Mouse (Mus musculus) MEL (cell line): Measurements from ENCODE around the gene Ptpra. TPM values are rescaled to one million over a fixed set of nuclear protein-coding genes. Genes with fewer than 3 reads are reported as not detected.
"Not testable (repeated sequence)": the region's sequence is repeated elsewhere in the genome, so short reads cannot be mapped to it uniquely, and the experiment has no call there.

ENCODE experiments used
- DNase-seq: peaks from one replicate; pipeline ENCODE4 v3.0.0; 2011; ENCODE audit warnings: low read depth, low spot score
- H3K27ac ChIP-seq: 2 replicates; pipeline ENCODE4 v1.5.1; 2012; ENCODE audit warnings: low read depth, mild to moderate bottlenecking, control low read depth, low read length, moderate library complexity; ENCODE audit not compliant: control insufficient read depth
- H3K27me3 ChIP-seq, 2 experiments: fragments of 150-350 bp in 1 of 2; sonication (generic) in 1 of 2; 2 replicates each; pipeline ENCODE4 v1.6.1; 2012; ENCODE audit warnings: low read length in 2 of 2, mild to moderate bottlenecking in 2 of 2, improper control_type of control experiment in 1 of 2, moderate library complexity in 1 of 2; ENCODE audit not compliant: insufficient read depth in 2 of 2, control insufficient read depth in 1 of 2
- H3K36me3 ChIP-seq, 2 experiments: 2 replicates each; pipeline ENCODE4 v1.6.1; 2012 to 2014; ENCODE audit warnings: low read length in 2 of 2, improper control_type of control experiment in 1 of 2, inconsistent platforms in 1 of 2, mild to moderate bottlenecking in 1 of 2; ENCODE audit not compliant: insufficient read depth in 2 of 2, control insufficient read depth in 1 of 2
- H3K4me1 ChIP-seq, 2 experiments: fragments of 150-350 bp in 1 of 2; sonication (generic) in 1 of 2; 2 replicates each; pipeline ENCODE4 v1.6.1; 2012; ENCODE audit warnings: low read length in 2 of 2, improper control_type of control experiment in 1 of 2, mild to moderate bottlenecking in 1 of 2; ENCODE audit not compliant: insufficient read depth in 2 of 2, control insufficient read depth in 1 of 2
- H3K4me3 ChIP-seq, 2 experiments: fragments of 150-350 bp in 1 of 2; sonication (generic) in 1 of 2; 2 replicates each; pipeline ENCODE4 v1.5.1; 2012; ENCODE audit warnings: low read depth in 2 of 2, low read length in 2 of 2, mild to moderate bottlenecking in 2 of 2, moderate library complexity in 2 of 2, control low read depth in 1 of 2, improper control_type of control experiment in 1 of 2; ENCODE audit not compliant: control insufficient read depth in 1 of 2, insufficient read depth in 1 of 2
- H3K79me2 ChIP-seq: 2 replicates; pipeline ENCODE4 v1.6.1; 2012; ENCODE audit warnings: mild to moderate bottlenecking, low read length, moderate library complexity; ENCODE audit not compliant: control insufficient read depth, poor library complexity, insufficient read depth
- H3K9ac ChIP-seq: 2 replicates; pipeline ENCODE4 v1.6.1; 2012; ENCODE audit warnings: low read depth, mild to moderate bottlenecking, control low read depth, low read length, moderate library complexity; ENCODE audit not compliant: control insufficient read depth, poor library complexity, severe bottlenecking
- H3K9me3 ChIP-seq: fragments of 150-350 bp; sonication (generic); replicated peaks from 2 replicates; pipeline ENCODE4 v1.6.1; 2012; ENCODE audit warnings: mild to moderate bottlenecking, low read length, improper control_type of control experiment, moderate library complexity; ENCODE audit not compliant: insufficient read depth
- CTCF ChIP-seq, 3 experiments: IDR thresholded peaks in 2 of 3; conservative IDR thresholded peaks in 1 of 3; 2 replicates each; pipeline ENCODE4 v1.5.1; 2011 to 2012; ENCODE audit warnings: low read length in 3 of 3, low read depth in 2 of 3, mild to moderate bottlenecking in 2 of 3, improper control_type of control experiment in 1 of 3, inconsistent platforms in 1 of 3, mixed read lengths in 1 of 3, moderate library complexity in 1 of 3; ENCODE audit not compliant: control insufficient read depth in 1 of 3, insufficient read depth in 1 of 3, poor library complexity in 1 of 3, severe bottlenecking in 1 of 3
- ETS1 ChIP-seq: IDR thresholded peaks from 2 replicates; pipeline ENCODE4 v1.6.1; 2012; ENCODE audit warnings: low read depth, mild to moderate bottlenecking, inconsistent platforms, low read length, improper control_type of control experiment, moderate library complexity
- GATA1 ChIP-seq: IDR thresholded peaks from 2 replicates; pipeline ENCODE4 v1.6.1; 2011; ENCODE audit warnings: low read depth, low read length, improper control_type of control experiment
- HCFC1 ChIP-seq: IDR thresholded peaks from 2 replicates; pipeline ENCODE4 v1.6.1; 2012; ENCODE audit warnings: low read depth, mild to moderate bottlenecking, inconsistent platforms, low read length, improper control_type of control experiment, moderate library complexity
- JUND ChIP-seq: IDR thresholded peaks from 2 replicates; pipeline ENCODE4 v1.6.1; 2011; ENCODE audit warnings: low read depth, mild to moderate bottlenecking, improper control_type of control experiment, low read length
- MAX ChIP-seq: IDR thresholded peaks from 2 replicates; pipeline ENCODE4 v1.6.1; 2011; ENCODE audit warnings: low read length, improper control_type of control experiment
- MEF2A ChIP-seq: IDR thresholded peaks from 2 replicates; pipeline ENCODE4 v1.6.1; 2014; ENCODE audit warnings: low read depth, mild to moderate bottlenecking, inconsistent platforms, low read length, improper control_type of control experiment; ENCODE audit not compliant: poor library complexity, insufficient replicate concordance, severe bottlenecking; ENCODE audit errors: extremely low read depth
- MXI1 ChIP-seq: IDR thresholded peaks from 2 replicates; pipeline ENCODE4 v1.6.1; 2011; ENCODE audit warnings: mild to moderate bottlenecking, low read depth, low read length, improper control_type of control experiment
- MYC ChIP-seq: IDR thresholded peaks from 2 replicates; pipeline ENCODE4 v1.6.1; 2011; ENCODE audit warnings: low read depth, mild to moderate bottlenecking, low read length, improper control_type of control experiment, moderate library complexity
- NRF1 ChIP-seq: IDR thresholded peaks from 2 replicates; pipeline ENCODE4 v1.6.1; 2014; ENCODE audit warnings: low read depth, mild to moderate bottlenecking, inconsistent platforms, low read length, improper control_type of control experiment, moderate library complexity; ENCODE audit not compliant: poor library complexity, insufficient read depth, severe bottlenecking
- RAD21 ChIP-seq: IDR thresholded peaks from 2 replicates; pipeline ENCODE4 v1.6.1; 2011; ENCODE audit warnings: mild to moderate bottlenecking, low read depth, low read length, improper control_type of control experiment
- SMC3 ChIP-seq: IDR thresholded peaks from 2 replicates; pipeline ENCODE4 v1.6.1; 2011; ENCODE audit warnings: low read depth, low read length, improper control_type of control experiment
- USF2 ChIP-seq, 2 experiments: IDR thresholded peaks; 2 replicates each; pipeline ENCODE4 v1.6.1; 2011 to 2012; ENCODE audit warnings: improper control_type of control experiment in 2 of 2, low read length in 2 of 2, borderline replicate concordance in 1 of 2, inconsistent platforms in 1 of 2, low read depth in 1 of 2, mild to moderate bottlenecking in 1 of 2; ENCODE audit not compliant: insufficient read depth in 1 of 2
- ZC3H11A ChIP-seq: IDR thresholded peaks from 2 replicates; pipeline ENCODE4 v1.6.1; 2012; ENCODE audit warnings: low read depth, mild to moderate bottlenecking, inconsistent platforms, low read length, improper control_type of control experiment
- ZKSCAN1 ChIP-seq: IDR thresholded peaks from 2 replicates; pipeline ENCODE4 v1.6.1; 2012; ENCODE audit warnings: low read depth, mild to moderate bottlenecking, inconsistent platforms, low read length, improper control_type of control experiment, moderate library complexity
- ZMIZ1 ChIP-seq: IDR thresholded peaks from 2 replicates; pipeline ENCODE4 v1.6.1; 2012; ENCODE audit warnings: low read depth, mild to moderate bottlenecking, inconsistent platforms, low read length, improper control_type of control experiment, moderate library complexity
- polyA plus RNA-seq, 2 experiments: library from polyadenylated mRNA; stranded (reverse) in 1 of 2; unstranded in 1 of 2; fragments of >175 nt in 1 of 2; fragments of >200 nt in 1 of 2; gene quantifications; 2 replicates each; pipeline versions ENCODE4 v1.2.1 to v1.2.4; 2012; ENCODE audit warnings: low replicate concordance in 2 of 2, low read depth in 1 of 2; ENCODE audit not compliant: insufficient read length in 2 of 2, insufficient read depth in 1 of 2, missing spikeins in 1 of 2
- total RNA-seq: library from RNA; depleted of rRNA; stranded (reverse); fragments of 300-350 nt; gene quantifications from 2 replicates; pipeline ENCODE4 v1.2.3, GENCODE M21; 2012

Ptpra gene
- total and polyA plus RNA-seq, 3 experiments: 28.1 to 68.3 TPM; not detected in 1

DNA sequence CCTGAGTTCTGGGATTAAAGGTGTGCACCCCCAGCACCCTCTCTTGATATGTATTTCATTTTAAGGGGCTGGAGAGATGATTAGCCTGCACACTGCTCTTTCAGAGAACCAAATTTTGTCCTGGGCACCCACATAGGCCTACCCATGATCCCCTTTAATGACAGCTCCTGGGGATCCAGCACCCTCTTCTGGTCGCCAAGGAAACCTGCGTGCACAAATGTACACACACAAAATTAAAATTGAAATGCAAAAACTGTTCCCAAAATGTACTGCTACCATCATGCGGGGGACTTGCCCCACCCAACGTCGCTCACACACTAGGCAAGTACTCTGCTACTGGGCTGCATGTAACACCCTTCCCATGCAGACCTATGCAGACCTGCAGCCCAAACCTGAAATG is 124.9 kb downstream of the Ptpra start:
- H3K9ac ChIP-seq: no peak overlapping the region
- 0 out of 4 replicates have a peak, but pooled peaks cover 0 to 2% of the 10 kb centered on the region in 2 experiments for H3K36me3 ChIP-seq
- H3K27me3 ChIP-seq: no peaks in the 10 kb centered on the region
- H3K4me3 ChIP-seq: no peak overlapping the region
- TF ChIP-seq MAX (no peak), RAD21 (peak; percentile 80), CTCF (IDR thresholded peaks at IDR 0.05 in 2 of 3, conservative IDR thresholded peaks at IDR 0.05 in 1 of 3; ENCODE audit: control insufficient read depth in 1 of 3, insufficient read depth in 1 of 3, low read depth in 2 of 3, low read length in 3 of 3, poor library complexity in 1 of 3, severe bottlenecking in 1 of 3) (peak; percentile 60 to 77 (median 74)), GATA1 (no peak), SMC3 (peak; percentile 74), ZC3H11A (peak; percentile 75)
- TF ChIP-seq, all 39 proteins: peak for 4
- DNase-seq: peak; percentile 58
- H3K27ac ChIP-seq: no peak overlapping the region
- H3K79me2 ChIP-seq: no peaks in the 10 kb centered on the region
- H3K4me1 ChIP-seq: peaks cover 0 to 10% of the 10 kb centered on the region in 2 experiments; a peak in 1 of 4 replicates
- no peaks in the 10 kb centered on the region for H3K9me3 ChIP-seq

DNA sequence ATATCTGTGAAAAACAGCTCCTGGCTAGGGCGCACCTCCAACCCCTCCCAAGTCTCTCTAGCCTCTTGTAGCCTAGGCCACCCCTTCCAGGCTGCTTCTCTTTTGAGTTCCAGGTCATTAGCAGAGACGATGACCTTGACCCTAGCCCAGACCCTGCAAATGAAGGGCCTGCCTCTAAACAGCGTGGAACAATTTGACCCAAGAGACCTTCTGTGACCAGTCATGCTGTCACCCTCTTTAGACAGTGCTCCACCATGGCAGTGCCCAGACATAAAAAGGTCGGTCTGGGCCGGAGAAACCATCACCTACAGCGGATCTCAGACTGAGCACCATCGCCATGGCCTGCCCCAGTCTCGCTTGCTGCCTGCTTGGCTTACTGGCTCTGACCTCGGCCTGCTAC is 125.8 kb downstream of the Ptpra start, which contains the start of gene Oxt:
Gene Oxt (plus strand): TSS at position 301 of the 400 bp plus-strand sequence.
- Histone ChIP-seq H3K9ac (no peak within 1 kb of the TSS), H3K36me3 (0 out of 4 replicates have a peak, but pooled peaks cover 0 to 2% of the 10 kb centered on the region in 2 experiments), H3K27me3 (no peaks in the 10 kb centered on the region)
- no peak for DNase-seq
- TF ChIP-seq HCFC1 (no peak), MYC (no peak), CTCF (IDR thresholded peaks at IDR 0.05 in 2 of 3, conservative IDR thresholded peaks at IDR 0.05 in 1 of 3; ENCODE audit: control insufficient read depth in 1 of 3, insufficient read depth in 1 of 3, low read depth in 2 of 3, low read length in 3 of 3, poor library complexity in 1 of 3, severe bottlenecking in 1 of 3) (no peak), ZMIZ1 (no peak), ZKSCAN1 (no peak), MEF2A (no peak), ETS1 (no peak), JUND (no peak), MXI1 (no peak), USF2 (IDR thresholded peaks at IDR 0.05; ENCODE audit: borderline replicate concordance in 1 of 2, insufficient read depth in 1 of 2, low read depth in 1 of 2, low read length in 2 of 2) (no peak), ZC3H11A (no peak), NRF1 (no peak), GATA1 (no peak)
- TF ChIP-seq, all 39 proteins: peak for 0
- Histone ChIP-seq H3K9me3 (no peaks in the 10 kb centered on the region), H3K4me3 (no peak within 1 kb of the TSS), H3K27ac (no peak within 1 kb of the TSS), H3K4me1 (peaks cover 0 to 10% of the 10 kb centered on the region in 2 experiments; a peak in 1 of 4 replicates), H3K79me2 (no peaks in the 10 kb centered on the region)

DNA sequence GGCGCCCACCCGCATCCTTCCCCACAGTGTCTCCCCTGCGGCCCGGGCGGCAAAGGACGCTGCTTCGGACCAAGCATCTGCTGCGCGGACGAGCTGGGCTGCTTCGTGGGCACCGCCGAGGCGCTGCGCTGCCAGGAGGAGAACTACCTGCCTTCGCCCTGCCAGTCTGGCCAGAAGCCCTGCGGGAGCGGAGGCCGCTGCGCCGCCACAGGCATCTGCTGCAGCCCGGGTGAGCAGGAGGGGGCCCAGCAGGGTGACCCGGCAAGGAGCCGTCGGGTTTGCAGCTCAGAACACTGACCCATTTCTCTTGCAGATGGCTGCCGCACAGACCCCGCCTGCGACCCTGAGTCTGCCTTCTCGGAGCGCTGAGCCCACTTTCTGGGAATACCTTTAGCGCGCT is 126.5 kb downstream of the Ptpra start:
- H3K36me3 ChIP-seq, H3K4me1 ChIP-seq, DNase-seq, H3K4me3 ChIP-seq, H3K27ac ChIP-seq, H3K9me3 ChIP-seq, H3K9ac ChIP-seq, H3K27me3 ChIP-seq, H3K79me2 ChIP-seq: not testable (repeated sequence)
